In the genomic region with DNA sequence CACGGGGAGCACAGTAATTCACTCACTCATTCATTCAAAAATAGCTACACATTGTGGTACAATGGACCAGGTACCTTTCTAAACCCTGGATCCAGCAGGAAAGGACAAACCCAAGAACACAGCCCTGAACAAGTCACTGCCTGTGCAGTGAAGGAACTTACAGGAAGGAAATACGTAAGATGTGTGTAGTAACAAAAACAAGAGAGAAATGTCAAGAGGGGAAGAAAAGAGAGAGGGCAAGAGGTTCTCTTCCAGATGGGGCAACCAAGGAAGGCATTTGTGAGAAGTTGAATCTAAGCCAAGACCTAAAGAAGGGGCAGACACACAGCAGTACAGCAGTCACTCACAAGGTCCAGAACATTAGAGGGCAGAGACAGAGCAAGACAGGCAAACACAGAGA, we compare ENCODE assay signal across 21 mouse cellular contexts.
DNase-seq lines count a peak whose midpoint lies in the region; ATAC-seq and TF ChIP-seq lines count a peak whose summit lies in the region.
"Had no signal": no experiment of that assay in that cellular context is flagged by ENCODE, and none has a peak within 500 bp of the region (broad histone marks: within the 10 kb centered on the region; RNA-seq: fewer than 3 reads in every experiment).

No protein-coding gene starts in this region.

- no peaks in the 10 kb centered on the region for H3K27me3 ChIP-seq in heart, embryonic 13.5 days (replicated peaks)
- no peaks in the 10 kb centered on the region for H3K27me3 ChIP-seq in lung, postnatal 0 days (replicated peaks; ENCODE audit: insufficient read depth, low read length)
- H3K27me3 ChIP-seq: embryonic facial prominence, embryonic 15.5 days; heart, embryonic 15.5 days; limb, embryonic 13.5 days had no signal

- WGBS in heart, embryonic 13.5 days: 71% methylated on average over 2 of the region's 2 CpGs
- 49% methylated on average over 2 of the region's 2 CpGs for WGBS in lung, postnatal 0 days

- H3K4me2 ChIP-seq in heart, embryonic 13.5 days: no peak overlapping the region
- no peak overlapping the region for H3K4me2 ChIP-seq in lung, postnatal 0 days (replicated peaks; ENCODE audit: low read depth, low read length)
- H3K4me2 ChIP-seq: embryonic facial prominence, embryonic 15.5 days; heart, embryonic 15.5 days; limb, embryonic 13.5 days had no signal

- ATAC-seq in heart, embryonic 13.5 days (ENCODE audit: extremely low read depth, insufficient number of reproducible peaks, low FRiP score, low TSS enrichment): no peak
- peak; percentile 57 for ATAC-seq in lung, postnatal 0 days
- ATAC-seq in megakaryocyte progenitor cell, adult 5-6 weeks (replicated peaks; ENCODE audit: poor library complexity): peak; percentile 26
- ATAC-seq: forebrain, embryonic 16.5 days; hindbrain, embryonic 16.5 days; intestine, embryonic 16.5 days; midbrain, embryonic 16.5 days had no signal

- TF ChIP-seq EP300 in lung, postnatal 0 days (IDR thresholded peaks at IDR 0.05): peak; percentile 70

- no peak for TF ChIP-seq CTCF in lung, postnatal 0 days (IDR thresholded peaks at IDR 0.05)

- peaks cover 57% of the 10 kb centered on the region for H3K4me1 ChIP-seq in heart, embryonic 13.5 days
- H3K4me1 ChIP-seq in lung, postnatal 0 days (ENCODE audit: insufficient read depth, low read depth, low read length): peaks cover 9% of the 10 kb centered on the region; the same call in 1 of the 2 replicates
- peaks cover 22% of the 10 kb centered on the region for H3K4me1 ChIP-seq in brown adipose tissue, adult 24 weeks (ENCODE audit: control insufficient read depth, insufficient read depth, insufficient read length, low read length)

- no peaks in the 10 kb centered on the region for H3K9me3 ChIP-seq in heart, embryonic 13.5 days
- no peaks in the 10 kb centered on the region for H3K9me3 ChIP-seq in lung, postnatal 0 days (ENCODE audit: low read length)
- H3K9me3 ChIP-seq: embryonic facial prominence, embryonic 15.5 days; heart, embryonic 15.5 days had no signal

- H3K4me3 ChIP-seq in heart, embryonic 13.5 days: no peak overlapping the region
- H3K4me3 ChIP-seq in lung, postnatal 0 days (ENCODE audit: low read depth, low read length): no peak overlapping the region
- H3K4me3 ChIP-seq in brown adipose tissue, adult 24 weeks (ENCODE audit: insufficient read depth, low read depth, low read length): no peak overlapping the region
- H3K4me3 ChIP-seq: embryonic facial prominence, embryonic 15.5 days; heart, adult 2 months; heart, embryonic 15.5 days; hindbrain, embryonic 10.5 days; limb, embryonic 13.5 days had no signal

- 0 out of 2 replicates have a peak, but pooled peaks cover 3% of the 10 kb centered on the region for H3K36me3 ChIP-seq in heart, embryonic 13.5 days
- H3K36me3 ChIP-seq in lung, postnatal 0 days (ENCODE audit: insufficient read depth, low read length): no peaks in the 10 kb centered on the region
- H3K36me3 ChIP-seq: heart, embryonic 15.5 days had no signal

- intact Hi-C loops in heart, postnatal 36 days (cut with DNase I): no loop called here

- H3K9ac ChIP-seq in heart, embryonic 13.5 days: 0 out of 2 replicates have a peak overlapping the region, but pooled peaks have one; percentile 19
- H3K9ac ChIP-seq in lung, postnatal 0 days (replicated peaks; ENCODE audit: low read depth): no peak overlapping the region
- H3K9ac ChIP-seq: embryonic facial prominence, embryonic 15.5 days; heart, embryonic 15.5 days; limb, embryonic 13.5 days; liver, embryonic 14.5 days had no signal

- H3K27ac ChIP-seq in heart, embryonic 13.5 days (replicated peaks): peak overlapping the region; percentile 20; the same call in 1 of the 2 replicates
- peak overlapping the region; percentile 38; the same call in 1 of the 2 replicates for H3K27ac ChIP-seq in lung, postnatal 0 days (ENCODE audit: low read length)
- peak overlapping the region; percentile 14 for H3K27ac ChIP-seq in brown adipose tissue, adult 24 weeks (replicated peaks; ENCODE audit: low read depth, low read length)
- H3K27ac ChIP-seq: embryonic facial prominence, embryonic 15.5 days; heart, adult 2 months; heart, embryonic 15.5 days; hindbrain, embryonic 10.5 days; limb, embryonic 13.5 days; liver, embryonic 14.5 days had no signal

- no peak for DNase-seq in heart, postnatal 36 days
- peak; percentile 51 for DNase-seq in lung, postnatal 0 days (ENCODE audit: low spot score)
- no peak for DNase-seq in lung, adult 18-20 months
- DNase-seq in ovary, postnatal 10 days (ENCODE audit: low spot score): no peak
- DNase-seq: adrenal gland, adult 2 months; cerebellum, adult 9-10 months; gastrocnemius, postnatal 25 days; heart, adult 2 months; lung, postnatal 36 days had no signal
